Mouse (Mus musculus): Measurements from ENCODE around the gene Lgals2.
"Not testable (repeated sequence)": the region's sequence is repeated elsewhere in the genome, so short reads cannot be mapped to it uniquely, and the experiment has no call there.

Gene Lgals2

GRCm38 (mm10) chr15:78874989-78875388 lies 19.7 kb upstream of the Lgals2 start:
- no peak for DNase-seq (ENCODE audit: low spot score)

- no peak for DNase-seq (ENCODE audit: low spot score)
Measured at GRCm38 (mm10) chr15:78873803-78874435, 18.6 kb upstream of the Lgals2 start.

GRCm38 (mm10) chr15:78872021-78872608 lies 16.8 kb upstream of the Lgals2 start:
- no peak for DNase-seq (ENCODE audit: low spot score)

GRCm38 (mm10) chr15:78869775-78870174 lies 14.4 kb upstream of the Lgals2 start:
- DNase-seq (ENCODE audit: low spot score), result no peak

GRCm38 (mm10) chr15:78868826-78869233 lies 13.5 kb upstream of the Lgals2 start:
- DNase-seq (ENCODE audit: low spot score), result no peak

- no peak for DNase-seq (ENCODE audit: low spot score)
Measured at GRCm38 (mm10) chr15:78868398-78868797, 13.1 kb upstream of the Lgals2 start.

GRCm38 (mm10) chr15:78863852-78864253 lies 8.5 kb upstream of the Lgals2 start:
- peak; percentile 47 for DNase-seq (ENCODE audit: low spot score)

GRCm38 (mm10) chr15:78863154-78863553 lies 7.8 kb upstream of the Lgals2 start:
- no peak for DNase-seq (ENCODE audit: low spot score)

GRCm38 (mm10) chr15:78862280-78862679 lies 7.0 kb upstream of the Lgals2 start:
- no peak for DNase-seq (ENCODE audit: low spot score)

- no peak for DNase-seq (ENCODE audit: low spot score)
Measured at GRCm38 (mm10) chr15:78859714-78860113, 4.4 kb upstream of the Lgals2 start.

- no peak for DNase-seq (ENCODE audit: low spot score)
Measured at GRCm38 (mm10) chr15:78859311-78859710, 4.0 kb upstream of the Lgals2 start.

GRCm38 (mm10) chr15:78857009-78857408 lies 1.7 kb upstream of the Lgals2 start:
- DNase-seq (ENCODE audit: low spot score), result peak; percentile 68

- DNase-seq (ENCODE audit: low spot score), result peak; percentile 88
Measured at GRCm38 (mm10) chr15:78851505-78852153, 3.7 kb downstream of the Lgals2 start.

- DNase-seq (ENCODE audit: low spot score), result no peak
Measured at GRCm38 (mm10) chr15:78850944-78851343, 4.4 kb downstream of the Lgals2 start.

GRCm38 (mm10) chr15:78850059-78850824 lies 5.1 kb downstream of the Lgals2 start:
- no peak for DNase-seq (ENCODE audit: low spot score)

- no peak for DNase-seq (ENCODE audit: low spot score)
Measured at GRCm38 (mm10) chr15:78849485-78849884, 5.8 kb downstream of the Lgals2 start.

- peak; percentile 77 for DNase-seq (ENCODE audit: low spot score)
Measured at GRCm38 (mm10) chr15:78848467-78848866, 6.9 kb downstream of the Lgals2 start.

GRCm38 (mm10) chr15:78846805-78847204 lies 8.5 kb downstream of the Lgals2 start:
- not testable (repeated sequence) for DNase-seq (ENCODE audit: low spot score)

GRCm38 (mm10) chr15:78846352-78846751 lies 9.0 kb downstream of the Lgals2 start:
- no peak for DNase-seq (ENCODE audit: low spot score)

GRCm38 (mm10) chr15:78845867-78846266 lies 9.5 kb downstream of the Lgals2 start:
- DNase-seq (ENCODE audit: low spot score), result peak; percentile 52

- DNase-seq (ENCODE audit: low spot score), result no peak
Measured at GRCm38 (mm10) chr15:78845321-78845720, 10.0 kb downstream of the Lgals2 start.

- peak; percentile 35 for DNase-seq (ENCODE audit: low spot score)
Measured at GRCm38 (mm10) chr15:78844791-78845190, 10.5 kb downstream of the Lgals2 start.

Measured in ovary, postnatal 36 days (tissue).